Mouse (Mus musculus): ENCODE results near the gene Olfr298. TPM values are rescaled to one million over a fixed set of nuclear protein-coding genes. Genes with fewer than 3 reads are reported as not detected.

Olfr298 gene
- polyA plus RNA-seq (2017; shearing (Covaris generic)), result not detected

DNA sequence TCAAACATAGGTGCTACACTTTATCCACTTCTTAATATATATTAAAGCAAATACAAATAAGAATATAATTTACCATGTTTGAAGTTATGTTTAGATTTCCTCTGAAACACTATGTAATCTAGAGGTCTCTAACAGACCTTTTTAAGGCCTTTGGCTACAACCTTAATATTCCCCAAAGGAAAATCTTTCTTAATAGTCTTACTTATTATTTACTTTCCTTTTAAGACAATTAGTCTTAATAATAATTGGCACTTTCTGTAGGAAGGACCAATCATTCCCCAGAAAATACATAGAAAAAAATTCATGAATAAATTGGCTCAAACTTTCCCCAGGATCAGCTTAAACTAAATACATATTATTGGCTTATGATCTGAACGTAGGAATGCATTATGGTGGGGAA lies at the start of gene Olfr298:
Olfr298 (minus strand) TSS at position 101 of the 400 bp plus-strand sequence.

DNA sequence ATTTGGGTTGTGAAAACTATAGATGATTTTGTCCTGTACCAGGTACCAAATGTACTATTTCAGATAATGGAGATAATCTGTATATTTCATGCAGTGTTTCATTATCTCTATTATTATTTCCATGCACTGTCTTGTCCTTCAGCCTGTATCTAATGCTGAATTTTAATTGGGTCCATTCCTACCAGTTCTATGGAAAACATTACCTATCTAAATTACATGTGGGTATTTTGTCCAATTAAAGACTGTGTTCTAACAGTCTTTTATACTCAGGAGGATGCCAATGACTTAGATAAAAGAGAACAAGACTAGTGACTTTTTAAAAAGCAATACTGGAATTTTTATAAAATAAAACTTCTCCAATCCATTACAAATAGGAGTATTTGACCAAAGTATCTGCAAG lies 27.4 kb upstream of the Olfr298 start, which contains the start of gene Olfr297:
Olfr297 (plus strand) TSS at position 301 of the 400 bp plus-strand sequence.

DNA sequence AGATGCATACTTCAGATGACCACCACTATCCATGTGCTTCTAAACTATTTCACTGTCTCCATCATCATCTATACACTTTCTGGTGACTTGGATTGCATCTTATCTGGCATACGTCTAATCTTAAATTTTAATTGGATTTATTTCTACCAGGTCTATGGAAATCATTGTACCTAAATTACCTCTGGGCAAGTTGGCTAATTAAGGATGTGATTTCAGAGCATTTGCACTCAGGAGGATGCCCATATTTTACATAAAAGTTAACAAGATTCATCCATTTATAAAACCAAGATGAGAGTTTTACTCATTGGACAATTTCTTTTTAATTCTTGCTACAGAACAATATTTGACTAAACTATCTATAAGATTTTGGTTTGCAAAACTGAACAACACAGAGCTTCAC lies 32.7 kb downstream of the Olfr298 start, which contains the start of gene Olfr299:
Olfr299 (plus strand) TSS at position 301 of the 400 bp plus-strand sequence.

Other genes with a start within 250 kb of the Olfr298 start
- 0.10 TPM for gene Vmn2r76, start 246.2 kb downstream of the Olfr298 start, polyA plus RNA-seq (2017; shearing (Covaris generic))
- not detected for gene Olfr310, start 215.3 kb downstream of the Olfr298 start, polyA plus RNA-seq (2017; shearing (Covaris generic))
- not detected for gene Olfr309, start 178.8 kb downstream of the Olfr298 start, polyA plus RNA-seq (2017; shearing (Covaris generic))
- not detected for gene Olfr308, start 166.9 kb downstream of the Olfr298 start, polyA plus RNA-seq (2017; shearing (Covaris generic))
- not detected for gene Olfr307, start 154.9 kb downstream of the Olfr298 start, polyA plus RNA-seq (2017; shearing (Covaris generic))
- not detected for gene Olfr305, start 125.6 kb downstream of the Olfr298 start, polyA plus RNA-seq (2017; shearing (Covaris generic))
- gene Olfr304, start 105.8 kb downstream of the Olfr298 start, polyA plus RNA-seq (2017; shearing (Covaris generic)), result not detected
- gene Olfr303, start 94.7 kb downstream of the Olfr298 start, polyA plus RNA-seq (2017; shearing (Covaris generic)), result not detected
- not detected for gene Olfr301, start 88.6 kb downstream of the Olfr298 start, polyA plus RNA-seq (2017; shearing (Covaris generic))
- not detected for gene Olfr299, start 32.6 kb downstream of the Olfr298 start, polyA plus RNA-seq (2017; shearing (Covaris generic))
- gene Olfr297, start 27.5 kb upstream of the Olfr298 start, polyA plus RNA-seq (2017; shearing (Covaris generic)), result not detected
- gene Olfr295, start 91.4 kb upstream of the Olfr298 start, polyA plus RNA-seq (2017; shearing (Covaris generic)), result not detected
- gene Olfr294, start 124.2 kb upstream of the Olfr298 start, polyA plus RNA-seq (2017; shearing (Covaris generic)), result not detected
- gene Olfr293, start 156.6 kb upstream of the Olfr298 start, polyA plus RNA-seq (2017; shearing (Covaris generic)), result not detected
- not detected for gene Olfr292, start 195.8 kb upstream of the Olfr298 start, polyA plus RNA-seq (2017; shearing (Covaris generic))